Mouse (Mus musculus): ENCODE measurements around the gene Gm10972.
"Not testable (repeated sequence)": the region's sequence is repeated elsewhere in the genome, so short reads cannot be mapped to it uniquely, and the experiment has no call there.

The Gm10972 gene

DNA sequence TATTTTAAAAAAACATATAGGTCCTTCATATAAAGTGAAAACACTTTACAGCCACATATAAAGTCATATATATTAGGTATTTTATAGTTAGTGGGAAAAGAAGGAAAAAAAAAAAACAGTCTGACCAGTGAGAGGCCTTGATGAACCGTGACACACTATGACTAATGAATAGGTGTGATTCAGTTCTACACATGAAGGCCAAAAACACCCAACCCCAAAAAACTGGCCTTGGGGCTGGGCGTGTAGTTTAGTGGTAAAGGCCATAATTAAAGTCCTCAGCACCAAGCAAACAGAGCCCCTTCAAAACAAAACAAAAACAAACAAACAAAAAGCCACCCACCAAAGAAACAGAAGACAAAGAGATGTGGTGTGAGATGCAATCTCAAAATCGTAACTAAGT is 13.0 kb upstream of the Gm10972 start:
- DNase-seq (ENCODE audit: low read depth, low spot score): no peak
- H3K36me3 ChIP-seq (ENCODE audit: control insufficient read depth, insufficient read depth, low read length, poor library complexity, severe bottlenecking): no peaks in the 10 kb centered on the region
- H3K27me3 ChIP-seq (ENCODE audit: control insufficient read depth, insufficient read depth, low read length, poor library complexity, severe bottlenecking): no peaks in the 10 kb centered on the region; the same call in 1 of the 2 replicates

DNA sequence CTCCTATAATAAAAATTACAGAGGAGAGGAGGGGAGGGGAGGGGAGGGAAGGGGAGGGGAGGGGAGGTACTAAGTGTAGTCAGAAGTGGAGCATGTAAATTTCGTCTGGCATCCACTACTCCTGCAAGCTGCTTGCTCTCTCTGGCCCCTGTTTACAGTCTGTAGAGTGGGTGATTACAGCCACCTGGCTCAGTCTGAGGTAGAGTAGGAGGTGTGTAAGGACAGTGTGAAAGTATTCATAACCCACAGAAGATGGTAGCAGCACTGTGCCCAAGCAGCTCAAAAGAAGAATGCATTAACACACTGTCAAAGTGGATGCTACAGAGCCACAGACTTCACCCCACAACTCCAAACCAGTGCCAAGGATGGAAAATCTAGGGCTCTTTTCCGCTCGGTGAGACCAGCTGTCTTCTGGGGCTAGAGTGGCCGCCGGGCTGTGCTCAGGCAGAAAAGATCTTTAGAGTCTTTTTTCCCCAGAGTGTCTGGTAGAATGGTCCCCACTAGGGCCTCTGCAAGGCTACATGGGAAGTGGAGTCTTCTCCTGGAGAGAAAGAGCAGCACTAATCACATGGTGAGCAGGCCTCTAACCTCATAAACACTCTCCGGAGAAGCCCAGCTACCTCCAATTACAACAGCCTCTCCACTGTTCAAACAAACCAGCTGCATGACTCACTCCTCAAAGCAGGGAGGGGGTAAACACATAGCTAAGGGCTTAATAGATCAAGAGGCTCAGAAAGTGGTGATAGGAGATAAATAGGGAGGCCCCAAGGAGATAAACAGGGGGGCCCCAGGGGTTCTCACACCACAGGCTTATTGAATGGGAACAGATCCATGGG is 6.1 kb downstream of the Gm10972 start:
- Histone ChIP-seq H3K27me3 (ENCODE audit: control insufficient read depth, insufficient read depth, low read length, poor library complexity, severe bottlenecking) (no peaks in the 10 kb centered on the region), H3K36me3 (ENCODE audit: control insufficient read depth, insufficient read depth, low read length, poor library complexity, severe bottlenecking) (no peaks in the 10 kb centered on the region)
- no peak for DNase-seq (ENCODE audit: low read depth, low spot score)

DNA sequence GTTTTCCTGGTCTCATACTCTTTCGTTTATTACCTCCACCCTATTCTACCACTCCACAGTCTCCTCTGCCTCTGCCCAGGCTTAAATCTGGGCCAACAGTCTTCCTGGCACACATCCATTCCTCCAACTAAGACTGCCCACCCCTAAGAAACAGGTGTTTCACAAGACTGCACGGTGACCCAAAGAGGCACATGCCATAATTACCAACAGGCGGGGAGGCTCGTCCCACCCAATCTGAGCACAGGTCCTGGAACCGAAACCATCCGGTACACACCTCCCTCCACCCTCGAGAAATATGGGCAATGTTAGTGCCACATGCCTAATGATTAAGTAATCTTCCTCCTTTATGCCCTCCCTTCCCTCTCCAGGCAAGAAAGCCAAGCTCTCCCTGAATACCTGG is 7.5 kb downstream of the Gm10972 start:
- H3K27me3 ChIP-seq (ENCODE audit: control insufficient read depth, insufficient read depth, low read length, poor library complexity, severe bottlenecking): no peaks in the 10 kb centered on the region
- DNase-seq (ENCODE audit: low read depth, low spot score): no peak
- H3K36me3 ChIP-seq (ENCODE audit: control insufficient read depth, insufficient read depth, low read length, poor library complexity, severe bottlenecking): no peaks in the 10 kb centered on the region

DNA sequence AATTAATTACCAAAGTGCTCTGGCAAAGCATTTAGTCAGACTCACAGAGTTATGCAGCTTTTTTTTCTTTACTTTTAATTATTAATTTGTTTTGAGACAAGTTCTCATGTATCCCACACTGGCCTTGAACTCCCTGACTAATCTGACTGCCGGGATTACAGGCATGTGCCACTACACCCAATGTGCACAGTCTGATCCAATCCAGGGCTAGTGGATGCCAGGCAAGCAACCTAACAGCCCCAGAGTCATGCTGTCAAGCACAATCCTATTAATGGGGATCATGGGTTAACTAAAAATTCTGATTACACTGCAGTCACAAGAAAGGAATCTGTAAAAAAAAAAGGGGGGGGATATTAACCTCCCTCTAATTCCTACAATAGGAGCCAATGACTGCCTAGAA is 11.1 kb downstream of the Gm10972 start:
- not testable (repeated sequence) for H3K27me3 ChIP-seq (ENCODE audit: control insufficient read depth, insufficient read depth, low read length, poor library complexity, severe bottlenecking); DNase-seq (ENCODE audit: low read depth, low spot score)

DNA sequence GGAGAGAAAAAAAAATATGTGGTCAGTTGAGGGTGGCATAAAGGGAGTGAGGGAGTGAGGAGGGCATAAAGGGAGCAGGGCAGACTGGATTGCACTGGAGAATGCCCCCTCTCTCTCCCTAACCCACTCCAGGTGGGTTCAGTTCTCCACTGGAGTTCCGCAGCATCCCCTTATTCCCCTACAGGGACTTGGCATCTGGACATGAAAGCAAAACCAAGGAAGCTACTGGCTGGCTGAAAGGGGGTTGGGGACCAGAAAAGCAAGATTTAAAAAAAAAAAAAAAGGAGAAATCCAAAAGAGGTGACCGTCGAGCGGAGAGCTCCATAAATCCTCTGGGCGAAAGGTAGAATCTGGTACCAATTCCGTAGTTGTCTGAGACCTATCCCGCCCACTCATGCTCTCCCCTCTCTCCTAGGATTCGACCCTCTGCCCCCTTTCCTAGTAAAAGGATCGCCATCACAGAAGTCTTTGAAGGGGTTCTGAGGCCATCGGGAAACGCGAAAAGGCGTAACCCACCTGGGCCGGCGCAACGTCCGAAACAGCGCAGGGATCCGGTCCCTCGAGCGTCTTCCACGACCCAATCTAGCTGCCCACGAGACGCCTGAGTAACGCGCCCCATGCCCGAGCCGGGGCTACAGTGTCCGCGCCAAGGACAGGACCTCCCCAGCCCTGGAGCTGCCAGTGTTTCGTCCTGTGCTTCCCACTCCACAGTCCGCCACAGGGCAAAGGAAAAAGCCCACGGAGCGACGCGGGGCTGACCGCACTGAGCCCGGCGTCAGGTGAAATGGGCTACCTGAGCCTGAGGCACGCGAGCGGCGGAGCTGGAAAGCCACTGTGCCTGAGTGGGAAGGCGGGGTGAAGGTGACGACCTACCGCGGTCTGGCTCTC is 15.2 kb downstream of the Gm10972 start:
- DNase-seq (ENCODE audit: low read depth, low spot score); H3K27me3 ChIP-seq (ENCODE audit: control insufficient read depth, insufficient read depth, low read length, poor library complexity, severe bottlenecking); H3K36me3 ChIP-seq (ENCODE audit: control insufficient read depth, insufficient read depth, low read length, poor library complexity, severe bottlenecking): not testable (repeated sequence)

More for the DNA sequence above, 11.1 kb downstream of the Gm10972 start:
- not testable (repeated sequence) for H3K36me3 ChIP-seq (ENCODE audit: control insufficient read depth, insufficient read depth, low read length, poor library complexity, severe bottlenecking)

DNA sequence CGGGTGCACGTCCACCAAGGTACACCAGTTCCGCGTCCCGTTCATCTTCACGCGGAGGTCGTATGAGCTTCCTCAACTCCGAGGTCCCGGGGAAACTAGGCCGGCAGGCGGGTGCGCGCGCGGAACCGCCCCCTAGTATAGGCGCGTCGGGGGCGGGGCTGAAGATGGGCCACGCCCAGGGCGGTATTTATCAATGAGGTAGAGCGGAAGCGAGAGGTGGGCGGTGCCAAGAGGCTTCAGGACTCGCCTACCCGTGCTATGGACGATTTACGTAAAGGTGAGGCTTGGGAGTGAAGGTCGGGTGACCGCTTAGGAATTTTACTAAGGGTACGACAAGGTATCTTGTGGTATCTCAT is 15.8 kb downstream of the Gm10972 start, which contains the start of gene Tuft1:
Tuft1 (minus strand) TSS at position 133 of the 356 bp plus-strand sequence.
- H3K36me3 ChIP-seq (ENCODE audit: control insufficient read depth, insufficient read depth, low read length, poor library complexity, severe bottlenecking); H3K27me3 ChIP-seq (ENCODE audit: control insufficient read depth, insufficient read depth, low read length, poor library complexity, severe bottlenecking); DNase-seq (ENCODE audit: low read depth, low spot score): not testable (repeated sequence)

DNA sequence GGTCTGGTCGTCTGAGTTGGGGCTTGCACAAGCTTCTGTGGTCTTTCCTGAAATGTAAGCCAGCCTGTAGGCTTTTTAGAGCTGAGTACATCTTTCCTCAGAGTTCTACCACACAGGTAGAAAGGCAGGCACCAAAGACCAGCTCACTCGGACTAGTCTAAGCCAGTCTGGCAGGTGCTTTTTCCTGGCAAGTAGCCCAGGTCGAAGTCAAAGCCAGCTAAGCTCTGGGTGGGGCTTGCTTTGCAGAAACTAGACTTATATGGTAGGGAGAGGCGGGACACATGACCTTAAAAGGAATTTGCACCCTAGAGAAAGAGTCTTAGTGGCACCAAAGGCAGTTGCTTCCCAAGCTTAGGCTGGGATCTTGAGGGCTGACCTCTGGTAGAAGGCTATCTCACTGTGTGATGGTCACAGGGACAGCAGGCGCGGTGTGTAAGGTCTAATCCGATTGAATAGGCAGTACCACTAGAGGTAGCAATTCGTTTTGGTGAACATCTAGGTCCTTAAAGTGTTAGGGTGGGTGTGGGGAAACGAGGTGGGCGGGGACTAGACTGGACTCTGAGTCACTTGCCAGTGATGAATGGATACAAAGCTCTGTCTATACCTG is 16.3 kb downstream of the Gm10972 start:
- peak; percentile 37 for DNase-seq (ENCODE audit: low read depth, low spot score)
- H3K27me3 ChIP-seq (ENCODE audit: control insufficient read depth, insufficient read depth, low read length, poor library complexity, severe bottlenecking); H3K36me3 ChIP-seq (ENCODE audit: control insufficient read depth, insufficient read depth, low read length, poor library complexity, severe bottlenecking): not testable (repeated sequence)

DNA sequence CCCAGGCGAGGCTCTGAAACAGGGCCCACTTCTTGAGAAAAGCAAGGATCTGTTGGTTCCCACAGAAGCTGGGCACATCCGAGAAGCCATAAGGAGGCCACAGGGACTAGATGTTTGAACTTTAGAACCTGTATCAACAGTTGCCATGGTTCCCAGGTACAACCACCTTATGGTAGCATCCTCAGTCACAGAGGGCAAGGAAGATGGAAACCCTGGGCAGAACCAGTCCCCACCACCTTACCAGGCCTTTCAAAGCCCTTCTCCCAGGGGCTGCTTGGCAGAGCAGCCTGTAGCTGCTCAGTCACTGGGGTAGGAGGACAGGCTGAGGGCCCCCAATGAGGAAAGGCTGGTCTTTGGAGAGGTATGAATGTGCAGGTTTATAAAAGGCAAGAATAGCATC is 17.9 kb downstream of the Gm10972 start:
- H3K27me3 ChIP-seq (ENCODE audit: control insufficient read depth, insufficient read depth, low read length, poor library complexity, severe bottlenecking); DNase-seq (ENCODE audit: low read depth, low spot score); H3K36me3 ChIP-seq (ENCODE audit: control insufficient read depth, insufficient read depth, low read length, poor library complexity, severe bottlenecking): not testable (repeated sequence)

DNA sequence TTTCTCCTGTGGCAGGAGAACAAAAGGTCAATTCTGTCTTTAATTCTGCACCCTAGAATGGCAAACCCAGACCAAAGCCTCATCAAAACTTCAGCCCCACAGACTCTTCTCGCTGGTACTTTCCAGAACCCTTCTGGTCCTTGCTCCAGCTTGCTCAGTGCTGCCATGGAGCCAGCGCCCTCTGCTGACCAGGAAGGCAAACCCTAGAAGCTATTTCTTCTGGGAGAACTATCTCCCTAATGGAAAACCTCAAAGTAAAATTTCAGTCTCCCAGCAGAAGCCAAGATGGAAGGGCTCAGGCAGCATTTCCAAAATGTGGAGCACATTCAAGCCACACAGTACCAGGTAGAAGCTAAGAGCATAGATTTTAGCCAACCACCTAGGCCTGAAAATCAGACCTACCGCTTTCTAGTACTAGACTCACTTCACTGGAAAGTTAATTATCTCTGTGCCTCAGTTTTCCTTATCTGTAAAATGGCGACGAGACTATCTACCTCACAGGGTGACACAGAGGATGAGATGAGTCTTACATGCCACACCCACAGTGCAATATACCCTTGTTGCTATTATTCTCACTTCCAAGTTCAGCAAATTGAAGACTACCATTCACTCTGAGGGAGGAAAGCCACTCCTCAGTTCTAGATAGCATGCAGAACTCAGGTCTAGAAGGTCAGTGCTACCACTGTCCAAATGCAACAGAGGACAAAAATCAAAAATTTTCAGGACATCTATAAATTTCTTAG is 22.3 kb downstream of the Gm10972 start:
- not testable (repeated sequence) for H3K36me3 ChIP-seq (ENCODE audit: control insufficient read depth, insufficient read depth, low read length, poor library complexity, severe bottlenecking); DNase-seq (ENCODE audit: low read depth, low spot score); H3K27me3 ChIP-seq (ENCODE audit: control insufficient read depth, insufficient read depth, low read length, poor library complexity, severe bottlenecking)

DNA sequence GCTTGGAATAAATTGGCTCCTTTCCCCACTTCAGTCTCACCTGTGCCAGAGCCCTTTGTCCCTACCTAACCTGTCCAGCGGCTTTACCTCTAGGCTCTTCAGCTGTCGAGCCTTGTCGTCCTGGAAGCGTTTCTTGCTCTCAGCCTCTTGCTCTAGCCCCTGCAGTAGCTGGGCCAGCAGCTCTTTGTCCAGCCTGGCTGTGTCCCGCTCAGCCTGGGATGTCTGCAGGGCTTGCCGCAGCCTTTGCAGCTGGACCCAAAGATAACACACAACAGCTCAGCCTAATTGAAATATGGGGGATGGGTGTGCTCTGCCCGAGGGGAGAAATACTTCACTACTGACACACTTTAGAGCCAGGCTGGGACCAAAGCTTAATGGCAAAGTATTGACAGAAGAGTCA is 23.0 kb downstream of the Gm10972 start:
- H3K36me3 ChIP-seq (ENCODE audit: control insufficient read depth, insufficient read depth, low read length, poor library complexity, severe bottlenecking); DNase-seq (ENCODE audit: low read depth, low spot score): not testable (repeated sequence)

DNA sequence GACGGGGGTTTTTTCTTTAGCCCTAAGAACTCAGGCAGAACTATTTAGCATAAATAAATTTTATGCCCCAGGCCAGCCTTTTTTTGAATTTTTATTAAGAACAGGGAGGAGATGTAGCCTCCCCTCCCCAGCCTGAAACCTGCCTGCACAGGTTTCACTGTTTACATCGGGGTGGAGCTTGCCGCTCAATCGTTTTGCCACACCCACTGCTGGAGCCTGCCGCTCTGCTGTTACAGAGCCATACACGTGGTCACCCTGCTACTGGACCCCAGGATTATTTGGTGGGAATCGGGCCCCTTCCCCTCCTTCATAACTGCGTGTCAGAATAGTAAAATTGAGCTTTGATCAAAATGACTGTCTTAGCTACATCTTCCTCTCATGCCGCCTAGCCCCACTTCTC is 32.2 kb downstream of the Gm10972 start:
- H3K27me3 ChIP-seq (ENCODE audit: control insufficient read depth, insufficient read depth, low read length, poor library complexity, severe bottlenecking); DNase-seq (ENCODE audit: low read depth, low spot score); H3K36me3 ChIP-seq (ENCODE audit: control insufficient read depth, insufficient read depth, low read length, poor library complexity, severe bottlenecking): not testable (repeated sequence)

More for the DNA sequence above, 23.0 kb downstream of the Gm10972 start:
- not testable (repeated sequence) for H3K27me3 ChIP-seq (ENCODE audit: control insufficient read depth, insufficient read depth, low read length, poor library complexity, severe bottlenecking)

DNA sequence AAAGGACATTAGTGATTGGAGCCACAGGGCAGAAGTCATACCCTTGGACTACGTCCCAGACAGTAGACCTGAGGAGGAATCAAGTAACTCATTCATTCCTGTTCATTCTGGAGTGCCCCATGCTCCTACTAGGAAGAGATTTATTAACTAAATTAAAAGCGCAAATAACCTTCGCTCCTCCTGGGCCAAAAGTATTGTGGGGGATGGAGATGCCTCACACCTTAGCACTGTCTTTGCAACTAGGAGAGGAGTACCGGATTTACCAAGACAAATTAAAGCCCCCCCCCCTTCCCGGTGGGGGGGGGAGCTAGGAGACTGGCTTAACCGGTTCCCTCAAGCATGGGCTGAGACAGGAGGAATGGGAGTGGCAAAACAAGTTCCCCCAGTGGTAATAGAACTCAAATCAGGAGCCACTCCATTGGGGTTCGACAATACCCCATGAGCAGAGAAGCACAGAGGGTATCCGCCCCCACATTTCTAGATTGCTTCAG is 36.5 kb downstream of the Gm10972 start:
- no peak for DNase-seq (ENCODE audit: low read depth, low spot score)
- no peaks in the 10 kb centered on the region for H3K36me3 ChIP-seq (ENCODE audit: control insufficient read depth, insufficient read depth, low read length, poor library complexity, severe bottlenecking)
- H3K27me3 ChIP-seq (ENCODE audit: control insufficient read depth, insufficient read depth, low read length, poor library complexity, severe bottlenecking): no peaks in the 10 kb centered on the region

DNA sequence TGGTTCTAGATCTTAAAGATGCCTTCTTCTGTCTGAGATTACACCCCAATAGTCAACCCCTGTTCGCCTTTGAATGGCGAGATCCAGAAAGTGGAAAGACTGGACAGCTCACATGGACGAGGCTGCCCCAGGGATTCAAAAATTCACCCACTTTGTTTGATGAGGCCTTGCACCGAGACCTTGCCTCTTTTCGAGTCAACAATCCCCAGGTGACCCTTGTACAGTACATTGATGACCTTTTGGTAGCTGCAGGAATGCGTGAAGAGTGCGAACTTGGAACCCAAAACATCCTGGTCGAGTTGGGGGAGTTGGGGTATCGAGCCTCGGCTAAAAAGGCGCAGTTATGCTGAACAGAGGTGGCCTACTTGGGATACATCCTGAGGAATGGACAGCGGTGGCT is 37.1 kb downstream of the Gm10972 start:
- not testable (repeated sequence) for H3K27me3 ChIP-seq (ENCODE audit: control insufficient read depth, insufficient read depth, low read length, poor library complexity, severe bottlenecking); DNase-seq (ENCODE audit: low read depth, low spot score); H3K36me3 ChIP-seq (ENCODE audit: control insufficient read depth, insufficient read depth, low read length, poor library complexity, severe bottlenecking)

DNA sequence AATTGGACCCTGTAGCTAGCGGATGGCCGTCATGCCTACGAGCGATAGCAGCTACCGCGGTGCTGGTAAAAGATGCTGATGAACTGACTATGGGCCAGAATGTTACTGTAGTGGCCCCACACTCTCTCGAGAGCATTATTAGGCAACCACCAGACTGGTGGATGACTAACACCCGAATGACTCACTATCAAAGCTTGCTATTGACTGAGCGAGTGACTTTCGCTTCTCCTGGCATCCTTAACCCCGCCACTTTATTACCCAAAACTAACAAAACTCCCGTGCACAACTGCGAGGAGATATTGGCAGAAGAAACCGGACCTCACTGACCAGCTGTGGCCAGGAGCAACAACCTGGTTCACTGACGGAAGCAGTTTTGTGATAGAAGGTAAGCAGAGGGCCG is 37.9 kb downstream of the Gm10972 start:
- no peaks in the 10 kb centered on the region for H3K36me3 ChIP-seq (ENCODE audit: control insufficient read depth, insufficient read depth, low read length, poor library complexity, severe bottlenecking)
- no peak for DNase-seq (ENCODE audit: low read depth, low spot score)
- H3K27me3 ChIP-seq (ENCODE audit: control insufficient read depth, insufficient read depth, low read length, poor library complexity, severe bottlenecking): no peaks in the 10 kb centered on the region

Data from splenic B cell, adult 2 months (primary cell).